Mouse (Mus musculus) heart, embryonic 13.5 days (tissue): Measurements from ENCODE around the gene Cpne4. TPM values are rescaled to one million over a fixed set of nuclear protein-coding genes. Genes with fewer than 3 reads are reported as not detected.

Source experiments
- ATAC-seq: fragments of 200-750 bp; cut with Nextera tagmentation; 2 replicates; pipeline ENCODE4 v1.8.0; 2017; ENCODE audit warnings: moderate TSS enrichment; ENCODE audit not compliant: insufficient number of reproducible peaks, low FRiP score, low TSS enrichment; ENCODE audit errors: extremely low read depth
- H3K27ac ChIP-seq: fragments of 300-500 bp; sonication (generic); replicated peaks from 2 replicates; pipeline ENCODE4 v1.5.1; 2015; ENCODE audit warnings: moderate library complexity, mild to moderate bottlenecking, inconsistent platforms
- H3K27me3 ChIP-seq: fragments of 300-500 bp; sonication (generic); replicated peaks from 2 replicates; pipeline ENCODE4 v1.6.1; 2015; ENCODE audit warnings: mild to moderate bottlenecking, inconsistent platforms
- H3K36me3 ChIP-seq: fragments of 300-500 bp; sonication (generic); 2 replicates; pipeline ENCODE4 v1.6.1; 2015; ENCODE audit warnings: mild to moderate bottlenecking, inconsistent platforms
- H3K4me1 ChIP-seq: fragments of 300-500 bp; sonication (generic); 2 replicates; pipeline ENCODE4 v1.6.1; 2015; ENCODE audit warnings: inconsistent platforms
- H3K4me2 ChIP-seq: fragments of 300-500 bp; sonication (generic); 2 replicates; pipeline ENCODE4 v1.6.1; 2015; ENCODE audit warnings: inconsistent platforms, mild to moderate bottlenecking, moderate library complexity
- H3K4me3 ChIP-seq: fragments of 300-500 bp; sonication (generic); 2 replicates; pipeline ENCODE4 v1.5.1; 2015; ENCODE audit warnings: moderate library complexity, mild to moderate bottlenecking, inconsistent platforms
- H3K9ac ChIP-seq: fragments of 300-500 bp; sonication (generic); 2 replicates; pipeline ENCODE4 v1.6.1; 2015; ENCODE audit warnings: inconsistent platforms, mild to moderate bottlenecking, moderate library complexity
- H3K9me3 ChIP-seq: fragments of 300-500 bp; sonication (generic); 2 replicates; pipeline ENCODE4 v1.6.1; 2016; ENCODE audit warnings: inconsistent platforms
- WGBS: fragments of 180-500 bp; shearing (Covaris S2); methylation state at CpG from one replicate; pipeline ENCODE4 v1.1.7; 2015; ENCODE audit warnings: mixed read lengths; 5-methylcytosine and 5-hydroxymethylcytosine counted together
- polyA plus RNA-seq: library from polyadenylated mRNA; unstranded; fragments of >200 nt; fragmentation: Nextera tagmentation; extraction: Ambion mirVana; gene quantifications from 2 replicates; pipeline ENCODE4 v1.2.1, GENCODE M21; 2015

Cpne4 gene
- polyA plus RNA-seq, 1 experiment from 2014 or later = 0.27 TPM

GRCm38 (mm10) chr9:104693145-104693544 is 146.1 kb downstream of the Cpne4 start:
- Histone ChIP-seq H3K4me2 (no peak overlapping the region), H3K9me3 (no peaks in the 10 kb centered on the region; the same call in 1 of the 2 replicates), H3K9ac (no peak overlapping the region), H3K36me3 (no peaks in the 10 kb centered on the region), H3K4me3 (no peak overlapping the region), H3K27ac (no peak overlapping the region), H3K4me1 (no peaks in the 10 kb centered on the region), H3K27me3 (no peaks in the 10 kb centered on the region)
- WGBS = 40% methylated on average over 2 of the region's 2 CpGs
- no peak for ATAC-seq

- Histone ChIP-seq H3K27ac (no peak overlapping the region), H3K27me3 (no peaks in the 10 kb centered on the region), H3K36me3 (no peaks in the 10 kb centered on the region), H3K4me3 (no peak overlapping the region), H3K9me3 (no peaks in the 10 kb centered on the region; the same call in 1 of the 2 replicates), H3K4me1 (no peaks in the 10 kb centered on the region), H3K9ac (no peak overlapping the region), H3K4me2 (no peak overlapping the region)
- ATAC-seq = no peak
- 70% methylated on average over 5 of the region's 5 CpGs for WGBS
Measured at GRCm38 (mm10) chr9:104710831-104711230, 163.7 kb downstream of the Cpne4 start.

- no peak overlapping the region for H3K4me3 ChIP-seq
- peaks cover 21% of the 10 kb centered on the region for H3K9me3 ChIP-seq
- no peaks in the 10 kb centered on the region for H3K36me3 ChIP-seq
- ATAC-seq = no peak
- H3K4me1 ChIP-seq = no peaks in the 10 kb centered on the region
- no peak overlapping the region for H3K27ac ChIP-seq
- 68% methylated on average over 2 of the region's 2 CpGs for WGBS
- H3K27me3 ChIP-seq = no peaks in the 10 kb centered on the region
- H3K4me2 ChIP-seq = no peak overlapping the region
- H3K9ac ChIP-seq = no peak overlapping the region
Measured at GRCm38 (mm10) chr9:104725311-104725710, 178.2 kb downstream of the Cpne4 start.

- Histone ChIP-seq H3K4me3 (no peak overlapping the region), H3K9me3 (no peaks in the 10 kb centered on the region), H3K4me2 (no peak overlapping the region), H3K36me3 (no peaks in the 10 kb centered on the region), H3K27ac (no peak overlapping the region), H3K4me1 (no peaks in the 10 kb centered on the region), H3K27me3 (0 out of 2 replicates have a peak, but pooled peaks cover 4% of the 10 kb centered on the region), H3K9ac (no peak overlapping the region)
- WGBS = 69% methylated on average over 14 of the region's 14 CpGs
- ATAC-seq = no peak
Measured at GRCm38 (mm10) chr9:104742661-104743380, 195.7 kb downstream of the Cpne4 start.

GRCm38 (mm10) chr9:104755519-104755918 is 208.4 kb downstream of the Cpne4 start:
- WGBS = 79% methylated on average over 14 of the region's 14 CpGs
- Histone ChIP-seq H3K27ac (no peak overlapping the region), H3K4me3 (no peak overlapping the region), H3K9ac (no peak overlapping the region), H3K4me1 (no peaks in the 10 kb centered on the region), H3K9me3 (no peaks in the 10 kb centered on the region), H3K27me3 (no peaks in the 10 kb centered on the region), H3K4me2 (no peak overlapping the region), H3K36me3 (no peaks in the 10 kb centered on the region)
- ATAC-seq = no peak

- no peak for ATAC-seq
- Histone ChIP-seq H3K9me3 (no peaks in the 10 kb centered on the region), H3K4me1 (no peaks in the 10 kb centered on the region), H3K27me3 (no peaks in the 10 kb centered on the region), H3K36me3 (no peaks in the 10 kb centered on the region), H3K4me3 (no peak overlapping the region), H3K4me2 (no peak overlapping the region), H3K27ac (no peak overlapping the region), H3K9ac (no peak overlapping the region)
- 78% methylated on average over 7 of the region's 7 CpGs for WGBS
Measured at GRCm38 (mm10) chr9:104760031-104760430, 212.9 kb downstream of the Cpne4 start.

GRCm38 (mm10) chr9:104776198-104776815 is 229.2 kb downstream of the Cpne4 start:
- H3K4me2 ChIP-seq = no peak overlapping the region
- 82% methylated on average over 7 of the region's 7 CpGs for WGBS
- H3K4me1 ChIP-seq = no peaks in the 10 kb centered on the region
- H3K9ac ChIP-seq = no peak overlapping the region
- no peak for ATAC-seq
- H3K4me3 ChIP-seq = no peak overlapping the region
- H3K27me3 ChIP-seq = no peaks in the 10 kb centered on the region
- H3K27ac ChIP-seq = no peak overlapping the region
- no peaks in the 10 kb centered on the region for H3K36me3 ChIP-seq
- H3K9me3 ChIP-seq = no peaks in the 10 kb centered on the region

GRCm38 (mm10) chr9:104777135-104777534 is 230.0 kb downstream of the Cpne4 start:
- Histone ChIP-seq H3K4me1 (no peaks in the 10 kb centered on the region), H3K4me3 (no peak overlapping the region), H3K27ac (no peak overlapping the region), H3K9me3 (no peaks in the 10 kb centered on the region), H3K9ac (no peak overlapping the region), H3K27me3 (no peaks in the 10 kb centered on the region), H3K4me2 (no peak overlapping the region), H3K36me3 (no peaks in the 10 kb centered on the region)
- no peak for ATAC-seq
- WGBS = 50% methylated on average over 3 of the region's 3 CpGs

GRCm38 (mm10) chr9:104777780-104778179 is 230.7 kb downstream of the Cpne4 start:
- H3K4me3 ChIP-seq = no peak overlapping the region
- H3K27ac ChIP-seq = no peak overlapping the region
- no peaks in the 10 kb centered on the region for H3K9me3 ChIP-seq
- no peaks in the 10 kb centered on the region for H3K4me1 ChIP-seq
- ATAC-seq = no peak
- H3K4me2 ChIP-seq = no peak overlapping the region
- no peak overlapping the region for H3K9ac ChIP-seq
- no peaks in the 10 kb centered on the region for H3K27me3 ChIP-seq
- WGBS = 64% methylated on average over 5 of the region's 5 CpGs
- no peaks in the 10 kb centered on the region for H3K36me3 ChIP-seq

- Histone ChIP-seq H3K9me3 (no peaks in the 10 kb centered on the region), H3K4me1 (no peaks in the 10 kb centered on the region), H3K4me3 (no peak overlapping the region), H3K36me3 (no peaks in the 10 kb centered on the region), H3K9ac (no peak overlapping the region), H3K4me2 (no peak overlapping the region), H3K27ac (no peak overlapping the region), H3K27me3 (no peaks in the 10 kb centered on the region)
- 40% methylated on average over 2 of the region's 2 CpGs for WGBS
- ATAC-seq = no peak
Measured at GRCm38 (mm10) chr9:104796601-104797000, 249.5 kb downstream of the Cpne4 start.

GRCm38 (mm10) chr9:104804776-104805175 is 257.7 kb downstream of the Cpne4 start:
- Histone ChIP-seq H3K4me3 (no peak overlapping the region), H3K4me1 (no peaks in the 10 kb centered on the region), H3K36me3 (no peaks in the 10 kb centered on the region), H3K27ac (no peak overlapping the region), H3K9ac (no peak overlapping the region), H3K9me3 (no peaks in the 10 kb centered on the region), H3K27me3 (no peaks in the 10 kb centered on the region), H3K4me2 (no peak overlapping the region)
- no peak for ATAC-seq
- 64% methylated on average over 4 of the region's 4 CpGs for WGBS

- WGBS = 57% methylated on average over 2 of the region's 2 CpGs
- H3K36me3 ChIP-seq = no peaks in the 10 kb centered on the region
- H3K4me2 ChIP-seq = no peak overlapping the region
- no peaks in the 10 kb centered on the region for H3K27me3 ChIP-seq
- H3K9ac ChIP-seq = no peak overlapping the region
- no peak overlapping the region for H3K4me3 ChIP-seq
- H3K9me3 ChIP-seq = no peaks in the 10 kb centered on the region
- no peak overlapping the region for H3K27ac ChIP-seq
- no peak for ATAC-seq
- no peaks in the 10 kb centered on the region for H3K4me1 ChIP-seq
Measured at GRCm38 (mm10) chr9:104814681-104815080, 267.6 kb downstream of the Cpne4 start.
